Mouse (Mus musculus) spleen, adult 2 months (tissue): ENCODE results near the gene Hmcn1.

Experiments
- CTCF ChIP-seq: fragments of 200-500 bp; IDR thresholded peaks from 2 replicates; pipeline ENCODE4 v1.5.1; 2011; ENCODE audit warnings: mild to moderate bottlenecking, inconsistent platforms; ENCODE audit not compliant: insufficient read depth, insufficient read length, insufficient replicate concordance; ENCODE audit errors: extremely low read depth
- POLR2A ChIP-seq: fragments of 200-500 bp; IDR thresholded peaks from 2 replicates; pipeline ENCODE4 v1.6.1; 2011; ENCODE audit warnings: low read depth, low read length, inconsistent platforms

GRCm38 (mm10) chr1:151000714-151001113 is 7.5 kb upstream of the Hmcn1 start:
- no peak for TF ChIP-seq POLR2A
- TF ChIP-seq CTCF, result no peak
